Mouse (Mus musculus) fat pad, adult 2 months (tissue): Measurements from ENCODE around the gene Map1b.

Experiments
- DNase-seq: peaks from one replicate; pipeline ENCODE4 v3.0.0-alpha.2; 2011; ENCODE audit warnings: low read depth, low spot score; ENCODE audit errors: extremely low read depth

Map1b gene

GRCm38 (mm10) chr13:99516448-99516881 lies at the start of gene Map1b:
Map1b (minus strand) TSS chr13:99516540.
- DNase-seq: no peak

GRCm38 (mm10) chr13:99564346-99564745 lies 48.0 kb upstream of the Map1b start:
- no peak for DNase-seq

GRCm38 (mm10) chr13:99563021-99563420 lies 46.7 kb upstream of the Map1b start:
- DNase-seq: no peak

GRCm38 (mm10) chr13:99561843-99562550 lies 45.7 kb upstream of the Map1b start:
- DNase-seq: no peak

GRCm38 (mm10) chr13:99560674-99561639 lies 44.6 kb upstream of the Map1b start:
- no peak for DNase-seq

- no peak for DNase-seq
Measured at GRCm38 (mm10) chr13:99558216-99558906, 42.0 kb upstream of the Map1b start.

GRCm38 (mm10) chr13:99557813-99558212 lies 41.5 kb upstream of the Map1b start:
- no peak for DNase-seq

GRCm38 (mm10) chr13:99557331-99557730 lies 41.0 kb upstream of the Map1b start:
- no peak for DNase-seq

GRCm38 (mm10) chr13:99554960-99555359 lies 38.6 kb upstream of the Map1b start:
- DNase-seq: no peak

GRCm38 (mm10) chr13:99554466-99554865 lies 38.1 kb upstream of the Map1b start:
- no peak for DNase-seq

GRCm38 (mm10) chr13:99552381-99552780 lies 36.0 kb upstream of the Map1b start:
- DNase-seq: no peak

- DNase-seq: no peak
Measured at GRCm38 (mm10) chr13:99550679-99551369, 34.5 kb upstream of the Map1b start.

GRCm38 (mm10) chr13:99550060-99550459 lies 33.7 kb upstream of the Map1b start:
- DNase-seq: no peak

GRCm38 (mm10) chr13:99549584-99549983 lies 33.2 kb upstream of the Map1b start:
- DNase-seq: no peak

- DNase-seq: no peak
Measured at GRCm38 (mm10) chr13:99546832-99547231, 30.5 kb upstream of the Map1b start.

GRCm38 (mm10) chr13:99545201-99545600 lies 28.9 kb upstream of the Map1b start:
- no peak for DNase-seq

GRCm38 (mm10) chr13:99541429-99542267 lies 25.3 kb upstream of the Map1b start:
- no peak for DNase-seq

GRCm38 (mm10) chr13:99539288-99539687 lies 22.9 kb upstream of the Map1b start:
- no peak for DNase-seq

- no peak for DNase-seq
Measured at GRCm38 (mm10) chr13:99538851-99539250, 22.5 kb upstream of the Map1b start.
